Mouse (Mus musculus): ENCODE measurements around the gene Narfl. TPM values are rescaled to one million over a fixed set of nuclear protein-coding genes. Genes with fewer than 3 reads are reported as not detected.

Gene Narfl
- 18.6 and 20.7 TPM in 2 replicates for polyA plus RNA-seq (2012; rRNA removed)

DNA sequence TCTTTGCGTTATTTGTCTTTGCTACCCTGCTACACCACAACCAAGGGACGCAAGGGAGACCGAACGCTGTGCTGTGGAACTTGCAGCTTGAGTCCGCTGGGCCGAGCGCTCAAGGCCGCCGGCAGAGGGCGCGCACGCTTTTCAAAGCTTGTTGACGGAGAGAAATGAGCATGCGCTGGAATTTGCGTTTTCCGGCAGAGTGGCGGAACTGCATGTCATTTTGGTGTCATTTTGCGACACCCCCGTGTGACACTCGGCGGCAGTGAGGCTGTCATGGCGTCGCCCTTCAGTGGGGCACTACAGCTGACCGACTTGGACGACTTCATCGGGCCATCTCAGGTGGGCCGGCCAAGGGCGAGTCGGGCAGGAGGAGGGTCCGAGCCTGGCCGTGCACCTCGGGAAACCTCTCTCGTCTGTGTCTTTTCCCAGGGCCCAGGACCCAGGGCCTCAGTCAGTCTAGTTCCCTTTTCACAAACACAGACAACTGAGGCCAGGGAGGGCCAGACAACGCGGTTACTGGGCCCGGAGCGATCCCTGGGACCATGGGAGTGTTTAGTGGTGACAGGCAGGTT lies at the start of gene Narfl:
TSS of gene Narfl (plus strand) at position 228 of the 572 bp plus-strand sequence.
- WGBS: under 1% methylated on average over 37 of the region's 37 CpGs
- H3K27ac ChIP-seq (ENCODE audit: insufficient read depth, low read length): peak within 1 kb of the TSS; percentile 18; the same call in 1 of the 2 replicates
- H3K4me1 ChIP-seq (ENCODE audit: control insufficient read depth, insufficient read depth, insufficient read length): peaks cover 5% of the 10 kb centered on the region; the same call in 1 of the 2 replicates
- H3K27me3 ChIP-seq (ENCODE audit: control insufficient read depth, insufficient read depth, low read length): no peaks in the 10 kb centered on the region
- peaks cover 6% of the 10 kb centered on the region for H3K36me3 ChIP-seq (ENCODE audit: control insufficient read depth, insufficient read depth, low read length)
- DNase-seq (ENCODE audit: low read depth in 1 of 2, low spot score in 2 of 2): peak; percentile 94 to 95
- peak; percentile 97 for TF ChIP-seq CTCF (IDR thresholded peaks at IDR 0.05; ENCODE audit: extremely low read depth, insufficient read depth, insufficient read length, insufficient replicate concordance)
- peak; percentile 66 for TF ChIP-seq POLR2A (IDR thresholded peaks at IDR 0.05; ENCODE audit: low read depth, low read length)
- peak within 1 kb of the TSS; percentile 83 for H3K4me3 ChIP-seq (ENCODE audit: extremely low read depth, insufficient read depth, insufficient read length)

DNA sequence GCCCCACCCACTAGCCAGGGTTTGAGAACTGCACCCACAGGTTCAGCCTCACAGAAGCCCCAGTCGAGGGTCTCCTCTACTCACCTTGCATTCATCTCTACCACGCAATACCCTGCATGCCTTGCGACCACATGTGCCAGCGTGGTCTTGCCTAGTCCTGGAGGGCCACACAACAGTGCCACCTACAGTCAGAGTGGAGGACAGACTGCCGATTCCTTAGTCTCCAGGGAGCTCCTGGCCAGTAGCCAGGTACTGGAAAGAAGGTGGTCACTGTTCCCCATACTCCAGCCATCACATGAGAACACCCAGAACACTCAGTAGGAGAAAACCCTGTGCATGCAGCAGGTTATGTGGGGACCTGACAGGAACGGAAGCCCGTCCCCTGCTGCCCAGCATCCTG lies 49.7 kb upstream of the Narfl start:
- Histone ChIP-seq H3K36me3 (ENCODE audit: control insufficient read depth, insufficient read depth, low read length) (no peaks in the 10 kb centered on the region), H3K4me3 (ENCODE audit: extremely low read depth, insufficient read depth, insufficient read length) (no peak overlapping the region), H3K27ac (ENCODE audit: insufficient read depth, low read length) (no peak overlapping the region), H3K4me1 (ENCODE audit: control insufficient read depth, insufficient read depth, insufficient read length) (peaks cover 9% of the 10 kb centered on the region; the same call in 1 of the 2 replicates), H3K27me3 (ENCODE audit: control insufficient read depth, insufficient read depth, low read length) (no peaks in the 10 kb centered on the region)
- DNase-seq (ENCODE audit: low read depth in 1 of 2, low spot score in 2 of 2): no peak
- TF ChIP-seq POLR2A (IDR thresholded peaks at IDR 0.05; ENCODE audit: low read depth, low read length) (no peak), CTCF (IDR thresholded peaks at IDR 0.05; ENCODE audit: extremely low read depth, insufficient read depth, insufficient read length, insufficient replicate concordance) (no peak)
- 89% methylated on average over 7 of the region's 7 CpGs for WGBS

DNA sequence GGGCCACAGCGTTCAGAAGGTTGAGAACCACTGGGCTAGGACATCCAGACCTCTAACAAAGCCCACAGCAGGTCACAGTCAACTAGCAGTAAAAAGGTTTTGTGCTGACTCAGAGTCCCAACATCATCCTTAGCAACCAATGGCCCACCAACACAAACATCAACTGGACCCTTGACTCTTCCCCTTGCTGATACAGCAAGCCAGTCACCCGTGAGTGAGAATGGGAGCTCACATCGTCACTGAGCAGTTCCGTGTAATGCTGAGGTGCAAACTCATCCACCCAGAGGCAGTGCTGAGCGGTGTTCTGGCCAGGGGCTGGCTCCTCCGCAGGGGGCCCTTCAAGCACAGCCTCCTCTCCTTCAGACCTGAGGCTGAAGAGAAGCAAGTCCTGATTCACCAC lies 48.3 kb upstream of the Narfl start:
- no peak for DNase-seq (ENCODE audit: low read depth in 1 of 2, low spot score in 2 of 2)
- Histone ChIP-seq H3K4me1 (ENCODE audit: control insufficient read depth, insufficient read depth, insufficient read length) (peaks cover 9% of the 10 kb centered on the region; the same call in 1 of the 2 replicates), H3K36me3 (ENCODE audit: control insufficient read depth, insufficient read depth, low read length) (no peaks in the 10 kb centered on the region), H3K4me3 (ENCODE audit: extremely low read depth, insufficient read depth, insufficient read length) (no peak overlapping the region), H3K27ac (ENCODE audit: insufficient read depth, low read length) (no peak overlapping the region), H3K27me3 (ENCODE audit: control insufficient read depth, insufficient read depth, low read length) (no peaks in the 10 kb centered on the region)
- 90% methylated on average over 6 of the region's 6 CpGs for WGBS
- TF ChIP-seq CTCF (IDR thresholded peaks at IDR 0.05; ENCODE audit: extremely low read depth, insufficient read depth, insufficient read length, insufficient replicate concordance) (no peak), POLR2A (IDR thresholded peaks at IDR 0.05; ENCODE audit: low read depth, low read length) (no peak)

DNA sequence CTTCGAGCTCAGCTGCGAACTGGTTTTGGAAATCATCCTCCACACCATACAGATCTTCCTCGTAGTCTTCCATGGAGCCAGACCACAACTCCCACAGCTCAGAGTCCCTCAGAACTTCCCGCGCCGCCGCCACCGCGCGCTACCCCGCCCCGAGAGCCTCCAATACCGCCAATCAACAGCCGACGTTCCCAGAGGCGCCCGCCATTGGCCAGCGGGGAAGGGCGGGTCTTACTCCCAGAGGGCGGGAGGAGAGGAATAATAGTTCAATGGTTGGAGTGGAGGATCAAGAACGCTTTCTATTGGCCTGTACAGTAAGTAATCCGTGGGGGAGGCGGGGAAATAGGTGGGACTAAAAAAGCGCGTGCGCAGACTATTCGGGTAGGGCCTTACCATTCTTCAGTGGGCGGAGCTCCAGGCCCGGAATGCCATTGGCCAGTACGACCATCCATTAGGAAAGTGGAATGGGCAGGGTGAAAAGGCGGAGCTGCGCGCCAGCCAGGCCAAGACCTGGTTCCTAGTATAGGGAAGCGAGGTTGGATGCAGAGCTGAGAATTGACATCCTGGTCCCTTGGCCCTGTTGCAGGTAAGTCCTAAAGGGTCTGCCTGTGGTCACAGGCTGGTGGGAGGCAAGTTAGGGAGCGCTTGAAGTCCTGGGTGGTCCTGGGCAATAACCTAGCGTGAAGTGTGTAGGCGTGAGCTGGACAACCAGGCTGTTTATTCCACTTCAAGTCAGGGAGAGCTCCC lies 46.1 kb upstream of the Narfl start, which contains the start of the genes Chtf18 and Rpusd1:
TSS of gene Chtf18 (minus strand) at position 155 of the 744 bp plus-strand sequence.
TSS of gene Rpusd1 (plus strand) at position 406 of the 744 bp plus-strand sequence.
- no peak for TF ChIP-seq CTCF (IDR thresholded peaks at IDR 0.05; ENCODE audit: extremely low read depth, insufficient read depth, insufficient read length, insufficient replicate concordance)
- peak; percentile 22; the same call in 1 of the 2 replicates for TF ChIP-seq POLR2A (IDR thresholded peaks at IDR 0.05; ENCODE audit: low read depth, low read length)
- peak; percentile 97 to 98 for DNase-seq (ENCODE audit: low read depth in 1 of 2, low spot score in 2 of 2)
- Histone ChIP-seq H3K36me3 (ENCODE audit: control insufficient read depth, insufficient read depth, low read length) (no peaks in the 10 kb centered on the region), H3K27me3 (ENCODE audit: control insufficient read depth, insufficient read depth, low read length) (no peaks in the 10 kb centered on the region), H3K4me3 (ENCODE audit: extremely low read depth, insufficient read depth, insufficient read length) (peak within 1 kb of the TSS; percentile 85), H3K27ac (ENCODE audit: insufficient read depth, low read length) (no peak within 1 kb of the TSS), H3K4me1 (ENCODE audit: control insufficient read depth, insufficient read depth, insufficient read length) (peaks cover 9% of the 10 kb centered on the region; the same call in 1 of the 2 replicates)
- WGBS: under 1% methylated on average over 37 of the region's 37 CpGs

DNA sequence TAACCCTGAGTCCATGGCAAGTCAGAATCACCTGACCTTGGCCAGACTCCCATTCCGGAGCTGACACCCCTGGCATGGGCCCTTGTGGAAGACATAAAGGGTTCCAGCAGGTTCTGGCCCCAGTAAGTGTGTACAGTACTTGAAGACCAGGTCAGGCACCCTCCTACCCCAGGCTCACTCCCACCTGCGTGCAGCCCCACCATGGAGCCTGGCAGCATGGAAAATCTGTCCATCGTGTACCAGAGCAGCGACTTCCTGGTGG lies 45.6 kb upstream of the Narfl start:
- H3K27ac ChIP-seq (ENCODE audit: insufficient read depth, low read length): no peak overlapping the region
- 22% methylated on average over 4 of the region's 4 CpGs for WGBS
- peaks cover 9% of the 10 kb centered on the region; the same call in 1 of the 2 replicates for H3K4me1 ChIP-seq (ENCODE audit: control insufficient read depth, insufficient read depth, insufficient read length)

DNA sequence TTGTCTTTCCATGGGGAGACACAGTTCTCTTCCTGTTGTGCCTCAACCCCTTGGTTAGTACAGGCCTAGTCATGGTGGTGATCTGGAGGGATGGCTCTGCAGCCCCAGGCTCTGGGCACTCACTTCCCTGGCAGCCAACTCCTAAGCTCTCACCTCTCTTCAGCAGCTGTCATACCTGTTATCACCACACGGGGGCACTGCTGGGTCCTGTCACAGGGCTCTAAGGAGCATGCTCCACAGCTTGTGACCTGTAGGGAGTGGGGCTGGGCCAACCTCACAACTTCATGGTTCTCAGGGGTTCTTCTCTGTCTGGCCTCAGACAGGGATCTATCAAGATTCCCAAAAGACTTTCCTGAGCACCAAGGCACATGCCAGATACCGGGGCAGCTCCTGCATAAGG lies 41.5 kb upstream of the Narfl start:
- Histone ChIP-seq H3K27me3 (ENCODE audit: control insufficient read depth, insufficient read depth, low read length) (no peaks in the 10 kb centered on the region), H3K36me3 (ENCODE audit: control insufficient read depth, insufficient read depth, low read length) (no peaks in the 10 kb centered on the region), H3K4me1 (ENCODE audit: control insufficient read depth, insufficient read depth, insufficient read length) (peaks cover 6% of the 10 kb centered on the region; the same call in 1 of the 2 replicates), H3K27ac (ENCODE audit: insufficient read depth, low read length) (no peak overlapping the region), H3K4me3 (ENCODE audit: extremely low read depth, insufficient read depth, insufficient read length) (no peak overlapping the region)
- TF ChIP-seq CTCF (IDR thresholded peaks at IDR 0.05; ENCODE audit: extremely low read depth, insufficient read depth, insufficient read length, insufficient replicate concordance) (peak; percentile 86; the same call in 1 of the 2 replicates), POLR2A (IDR thresholded peaks at IDR 0.05; ENCODE audit: low read depth, low read length) (no peak)
- DNase-seq (ENCODE audit: low read depth in 1 of 2, low spot score in 2 of 2): peak; percentile 61 to 74
- 32% methylated on average over 2 of the region's 2 CpGs for WGBS

More for the DNA sequence above, 45.6 kb upstream of the Narfl start:
- no peak for DNase-seq (ENCODE audit: low read depth in 1 of 2, low spot score in 2 of 2)
- Histone ChIP-seq H3K4me3 (ENCODE audit: extremely low read depth, insufficient read depth, insufficient read length) (peak overlapping the region; percentile 63), H3K36me3 (ENCODE audit: control insufficient read depth, insufficient read depth, low read length) (no peaks in the 10 kb centered on the region), H3K27me3 (ENCODE audit: control insufficient read depth, insufficient read depth, low read length) (no peaks in the 10 kb centered on the region)
- TF ChIP-seq CTCF (IDR thresholded peaks at IDR 0.05; ENCODE audit: extremely low read depth, insufficient read depth, insufficient read length, insufficient replicate concordance) (no peak), POLR2A (IDR thresholded peaks at IDR 0.05; ENCODE audit: low read depth, low read length) (no peak)
